Mouse (Mus musculus): ENCODE data around the gene P3h1.

P3h1 gene

GRCm38 (mm10) chr4:119239181-119239682, 6.5 kb downstream of the P3h1 start:
- peak; percentile 50 to 73 for DNase-seq

- peak; percentile 68 to 71 for DNase-seq
Measured at GRCm38 (mm10) chr4:119241664-119242063, 8.9 kb downstream of the P3h1 start.

GRCm38 (mm10) chr4:119242571-119242970, 9.9 kb downstream of the P3h1 start:
- no peak for DNase-seq

- DNase-seq, result no peak
Measured at GRCm38 (mm10) chr4:119244468-119245240, 11.9 kb downstream of the P3h1 start.

GRCm38 (mm10) chr4:119245556-119245955, 12.8 kb downstream of the P3h1 start:
- peak; percentile 68 to 69 for DNase-seq

GRCm38 (mm10) chr4:119245961-119246360, 13.2 kb downstream of the P3h1 start:
- no peak for DNase-seq

GRCm38 (mm10) chr4:119246688-119247225, 14.0 kb downstream of the P3h1 start:
- no peak for DNase-seq

- peak; percentile 65 to 75 for DNase-seq
Measured at GRCm38 (mm10) chr4:119247462-119248235, 14.9 kb downstream of the P3h1 start.

GRCm38 (mm10) chr4:119248407-119248965, 15.8 kb downstream of the P3h1 start:
- peak; percentile 60 to 69 for DNase-seq

- DNase-seq, result no peak
Measured at GRCm38 (mm10) chr4:119252025-119252808, 19.5 kb downstream of the P3h1 start.

GRCm38 (mm10) chr4:119254012-119254618, 21.4 kb downstream of the P3h1 start:
- DNase-seq, result peak; percentile 65 to 79

- peak; percentile 48 to 59 for DNase-seq
Measured at GRCm38 (mm10) chr4:119255351-119255750, 22.6 kb downstream of the P3h1 start, which contains the start of gene Cldn19. Gene Cldn19 (plus strand): TSS chr4:119255414.

GRCm38 (mm10) chr4:119257083-119257482, 24.4 kb downstream of the P3h1 start:
- DNase-seq, result no peak

- peak in 1 of 2 experiments; percentile 34 for DNase-seq
Measured at GRCm38 (mm10) chr4:119259344-119260254, 26.9 kb downstream of the P3h1 start.

- no peak for DNase-seq
Measured at GRCm38 (mm10) chr4:119261087-119261713, 28.5 kb downstream of the P3h1 start.

GRCm38 (mm10) chr4:119262483-119262882, 29.8 kb downstream of the P3h1 start:
- DNase-seq, result no peak

GRCm38 (mm10) chr4:119263459-119263858, 30.7 kb downstream of the P3h1 start:
- no peak for DNase-seq

GRCm38 (mm10) chr4:119266606-119267005, 33.9 kb downstream of the P3h1 start:
- DNase-seq, result no peak

- no peak for DNase-seq
Measured at GRCm38 (mm10) chr4:119274627-119275026, 41.9 kb downstream of the P3h1 start.

- no peak for DNase-seq
Measured at GRCm38 (mm10) chr4:119275226-119275625, 42.5 kb downstream of the P3h1 start.

Data from cerebellum, postnatal 10 days (tissue).